Mouse (Mus musculus): ENCODE measurements around the gene Sh2d5.

Sh2d5 gene

DNA sequence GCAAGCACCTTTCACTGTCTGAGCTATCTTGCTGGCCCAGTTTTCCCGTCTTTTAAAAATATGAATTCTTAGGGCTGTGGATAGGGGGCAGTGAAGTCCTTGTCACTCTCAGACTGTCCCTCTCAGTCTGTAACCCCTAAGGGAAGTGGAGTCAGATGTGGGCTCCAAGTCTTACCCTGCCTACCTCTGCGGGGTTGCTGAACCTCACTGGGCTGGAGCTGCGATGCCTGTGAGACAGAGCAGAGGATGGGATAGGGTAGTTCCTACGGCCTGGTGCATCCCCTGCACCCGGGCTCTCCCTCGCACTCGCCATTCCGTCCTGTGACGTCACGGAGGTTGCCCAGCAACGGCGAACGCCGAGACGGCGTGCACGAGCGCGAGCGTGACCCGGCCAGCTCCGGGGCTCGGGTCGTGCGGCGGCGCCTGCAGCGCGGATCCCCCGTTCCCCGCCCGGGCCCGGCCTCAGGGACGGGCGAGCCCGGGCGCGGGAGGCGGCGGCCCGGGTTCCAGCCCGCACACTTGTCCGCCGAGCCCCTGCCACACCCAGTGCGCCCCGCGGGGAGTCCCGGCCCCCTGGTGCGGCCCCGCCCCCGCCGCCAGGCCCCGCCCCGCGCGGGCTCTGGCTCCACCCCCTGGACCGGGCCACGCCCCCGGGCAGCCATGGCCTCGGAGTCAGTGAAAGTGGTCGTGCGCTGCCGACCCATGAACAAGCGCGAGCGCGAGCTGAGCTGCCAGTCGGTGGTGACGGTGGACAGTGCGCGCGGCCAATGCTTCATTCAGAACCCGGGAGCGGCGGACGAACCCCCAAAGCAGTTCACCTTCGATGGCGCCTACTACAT lies 11.9 kb downstream of the Sh2d5 start:
- DNase-seq, result peak; percentile 88 to 92

DNA sequence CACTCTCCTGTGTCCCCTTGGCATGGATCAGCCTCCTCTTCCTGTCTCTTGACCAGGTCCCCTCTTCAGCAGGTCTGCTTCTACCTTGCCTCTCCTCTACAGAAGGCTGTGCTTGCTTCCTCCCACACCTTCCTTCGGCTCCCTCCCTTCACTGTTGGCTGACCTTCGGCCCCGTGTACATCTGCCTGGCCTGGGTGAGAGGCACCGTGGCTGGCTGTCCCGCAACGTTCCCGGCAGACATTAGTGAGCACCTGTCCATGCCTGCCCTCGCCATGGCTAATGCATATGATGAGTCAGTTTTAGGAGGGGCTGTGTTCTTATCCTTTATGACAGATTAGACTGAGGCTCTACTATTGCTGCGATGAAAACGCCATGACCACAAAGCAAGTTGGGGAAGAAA lies 17.7 kb downstream of the Sh2d5 start:
- DNase-seq, result no peak

- DNase-seq, result no peak
Measured at GRCm38 (mm10) chr4:138272011-138272997, 22.1 kb downstream of the Sh2d5 start.

DNA sequence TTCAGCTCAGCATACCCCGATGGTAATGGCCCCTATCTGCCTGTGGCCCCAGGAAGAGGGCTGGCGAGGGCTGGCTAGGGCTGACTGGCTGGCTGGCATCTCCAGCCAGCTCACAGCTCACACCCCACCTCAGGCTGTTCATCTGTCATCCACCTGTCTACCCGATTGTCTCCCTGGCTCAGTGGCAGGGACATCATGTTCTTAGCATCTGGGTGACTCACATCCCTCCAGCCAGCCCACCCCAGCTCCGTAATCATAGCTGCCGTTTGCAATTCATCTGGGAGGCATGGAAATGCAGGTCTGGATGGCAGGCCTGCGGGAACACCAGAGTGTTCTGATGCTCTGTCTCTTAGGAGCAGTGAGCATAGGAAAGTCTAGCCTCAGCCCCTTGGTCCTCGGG lies 28.1 kb downstream of the Sh2d5 start:
- no peak for DNase-seq

- DNase-seq, result peak; percentile 36 to 58
Measured at GRCm38 (mm10) chr4:138282834-138283233, 32.6 kb downstream of the Sh2d5 start.

GRCm38 (mm10) chr4:138286411-138286810 lies 36.2 kb downstream of the Sh2d5 start:
- DNase-seq, result no peak

DNA sequence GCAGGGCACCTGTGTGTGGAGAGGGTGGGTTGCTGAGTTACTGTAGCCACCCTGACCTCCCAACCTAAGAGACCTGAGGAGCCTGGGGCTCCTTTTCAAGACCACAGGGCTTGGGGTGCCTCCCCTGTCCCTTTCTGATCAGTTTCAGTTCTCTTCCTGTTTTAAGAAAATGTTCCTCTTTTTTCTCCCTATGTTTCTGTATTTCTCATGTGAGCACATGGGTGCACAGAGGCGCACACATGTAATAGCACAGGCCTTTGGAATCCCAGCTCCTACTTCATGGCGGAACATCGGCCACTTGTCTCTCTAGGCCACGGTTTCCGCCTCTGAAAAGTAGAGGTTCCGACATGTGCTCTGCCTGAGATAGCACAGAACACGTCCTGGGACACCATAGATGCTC lies 38.5 kb downstream of the Sh2d5 start:
- DNase-seq, result no peak

GRCm38 (mm10) chr4:138292028-138292427 lies 41.8 kb downstream of the Sh2d5 start:
- no peak for DNase-seq

DNA sequence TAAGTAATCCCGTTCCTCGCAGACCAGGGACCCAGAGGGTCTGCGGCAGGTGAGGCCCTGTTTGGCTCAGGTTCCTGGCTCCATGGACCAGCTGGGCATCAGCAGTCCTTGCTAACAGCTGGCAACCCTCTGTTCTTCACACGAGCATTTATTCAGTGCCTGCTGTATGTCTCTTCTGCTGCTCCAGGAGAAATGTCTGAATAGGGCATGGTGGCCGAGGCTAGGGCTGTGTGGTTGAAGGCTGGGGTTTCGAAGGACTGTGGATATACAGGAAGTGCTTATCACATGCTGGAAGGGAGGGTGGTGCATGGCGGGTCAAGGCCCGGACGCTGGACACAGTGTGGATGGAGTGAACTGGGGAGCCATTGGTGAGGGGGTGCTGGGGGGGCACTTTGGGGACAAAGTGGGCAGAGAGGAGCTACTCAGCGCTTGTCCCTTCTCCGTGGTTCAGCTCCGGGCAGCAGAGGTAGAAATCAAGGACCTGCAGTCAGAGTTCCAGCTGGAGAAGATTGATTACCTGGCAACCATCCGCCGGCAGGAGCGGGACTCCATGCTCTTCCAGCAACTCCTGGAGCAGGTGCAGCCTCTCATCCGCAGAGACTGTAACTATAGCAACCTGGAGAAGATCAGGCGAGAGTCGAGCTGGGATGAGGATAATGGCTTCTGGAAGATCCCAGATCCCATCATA lies 43.2 kb downstream of the Sh2d5 start:
- DNase-seq, result no peak

DNA sequence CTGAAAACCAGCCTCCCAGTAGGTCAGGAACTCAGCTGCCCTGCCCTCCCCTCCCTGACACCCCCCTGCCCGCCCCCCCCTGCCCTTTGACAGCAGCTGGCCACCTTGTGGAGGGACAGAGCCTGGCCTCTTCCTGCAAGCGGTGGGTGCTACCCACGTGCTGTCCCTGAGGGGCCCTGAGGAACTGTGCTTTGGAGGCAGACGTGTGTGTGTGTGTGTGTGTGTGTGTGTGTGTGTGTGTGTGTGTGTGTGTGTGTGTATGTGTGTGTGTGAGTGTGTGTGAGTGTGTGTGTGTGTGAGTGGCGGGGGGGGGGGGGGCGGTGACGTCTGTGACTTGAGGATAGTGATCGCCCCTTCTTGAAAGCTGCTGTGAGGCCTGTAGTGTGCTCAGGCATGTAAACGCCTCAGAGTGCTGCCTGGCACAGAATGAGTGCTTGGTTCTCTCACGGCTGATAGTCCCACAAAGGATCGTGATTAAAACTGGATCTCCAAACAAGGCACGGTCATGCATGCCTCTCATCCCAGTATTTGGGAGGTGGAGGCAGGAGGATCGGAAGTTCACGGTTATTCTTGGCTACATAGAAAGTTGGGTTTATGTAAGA lies 43.8 kb downstream of the Sh2d5 start:
- DNase-seq, result no peak

DNA sequence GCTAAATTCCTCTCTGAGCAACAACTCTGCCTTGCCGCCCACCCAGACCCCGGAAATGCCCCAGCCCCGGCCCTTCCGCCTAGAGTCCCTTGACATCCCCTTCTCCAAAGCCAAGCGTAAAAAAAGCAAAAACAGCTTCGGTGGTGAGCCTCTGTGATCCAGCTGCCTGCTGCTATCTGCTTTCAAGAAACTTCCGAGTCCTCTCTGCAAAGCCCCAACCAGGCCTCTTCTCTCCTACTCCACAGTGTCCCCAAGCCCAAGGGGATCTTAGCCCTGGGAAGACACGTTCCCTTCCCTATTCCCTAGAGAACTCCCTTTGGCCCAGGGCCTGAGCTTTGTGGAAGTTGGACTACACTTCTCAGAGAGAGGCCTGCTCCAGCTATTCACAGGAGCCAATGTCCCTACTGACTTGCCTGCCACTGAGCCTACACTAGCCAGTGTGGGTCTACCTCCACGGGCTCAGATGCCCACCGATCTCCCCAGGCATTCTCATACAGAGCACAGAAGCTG lies 51.1 kb downstream of the Sh2d5 start:
- no peak for DNase-seq

DNA sequence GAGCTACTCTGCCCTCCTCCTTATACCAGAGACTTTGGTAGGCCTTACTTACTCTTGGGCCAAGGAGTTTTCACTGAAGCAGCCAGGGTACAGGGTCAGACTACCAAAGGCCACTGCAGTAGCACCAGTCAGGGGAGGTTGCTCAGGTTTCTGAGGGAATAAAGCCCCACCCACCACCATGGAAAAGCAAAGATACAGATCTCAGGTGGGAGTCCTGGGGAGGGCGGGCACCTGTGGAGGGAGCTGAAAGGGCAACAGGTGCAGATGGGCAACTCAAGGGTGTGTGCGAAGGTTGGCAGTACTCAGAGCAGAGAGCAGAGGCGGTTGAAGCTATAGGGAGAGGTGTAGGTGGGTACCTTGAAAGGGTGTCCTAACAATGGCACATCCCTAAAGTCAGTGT lies 52.8 kb downstream of the Sh2d5 start:
- no peak for DNase-seq

DNA sequence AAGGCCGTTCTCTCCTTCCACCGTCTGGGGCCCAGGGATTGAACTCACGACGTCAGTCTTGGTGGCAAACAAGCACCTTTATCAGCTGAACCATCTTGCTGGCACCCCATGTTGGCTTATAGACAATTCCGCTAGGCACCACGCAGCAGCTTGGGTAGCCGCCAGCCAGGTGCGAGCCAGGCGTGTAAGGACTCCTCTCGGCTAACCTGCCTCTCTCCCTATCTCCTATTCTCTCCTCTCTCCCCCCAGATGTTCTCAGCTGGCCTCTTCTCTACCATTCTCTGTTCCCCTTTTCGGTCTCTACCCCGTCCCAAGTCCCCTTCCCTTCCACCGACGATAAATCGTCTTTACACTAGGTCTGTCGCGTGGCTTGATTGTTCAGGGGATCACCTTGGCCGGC lies 53.5 kb downstream of the Sh2d5 start:
- peak in 1 of 2 experiments; percentile 48 for DNase-seq

- DNase-seq, result peak; percentile 97 to 99
Measured at GRCm38 (mm10) chr4:138304340-138305104, 54.3 kb downstream of the Sh2d5 start, which contains the start of gene Ddost. Gene Ddost, plus strand, starts transcription at chr4:138304730.

GRCm38 (mm10) chr4:138307025-138307424 lies 56.8 kb downstream of the Sh2d5 start:
- DNase-seq, result peak in 1 of 2 experiments; percentile 29

DNA sequence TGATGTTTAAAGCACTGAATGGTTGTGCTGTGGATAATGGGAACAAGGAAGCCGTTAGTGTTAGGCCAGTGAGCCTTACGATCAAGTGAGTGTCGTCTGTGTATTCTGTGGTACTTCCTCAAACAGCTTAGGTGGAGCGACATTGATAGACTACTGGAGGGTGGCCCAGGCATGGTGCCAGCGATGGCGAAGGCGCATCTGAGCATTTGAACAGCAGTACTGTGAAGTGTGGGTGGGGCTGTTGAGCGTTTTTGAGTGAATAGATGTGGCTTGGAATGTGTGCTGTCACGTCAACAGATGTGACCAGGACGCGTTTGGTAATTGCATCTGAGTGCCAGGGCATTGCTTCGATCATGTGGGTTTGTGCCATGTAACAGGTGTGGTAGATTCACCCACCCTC lies 57.5 kb downstream of the Sh2d5 start:
- DNase-seq, result no peak

GRCm38 (mm10) chr4:138310311-138310910 lies 60.2 kb downstream of the Sh2d5 start:
- peak in 1 of 2 experiments; percentile 21 for DNase-seq
